Mouse (Mus musculus) MEL (cell line): ENCODE measurements around the gene Lamb3.

ENCODE experiments used
- CTCF ChIP-seq, 3 experiments: IDR thresholded peaks in 2 of 3; conservative IDR thresholded peaks in 1 of 3; 2 replicates each; pipeline ENCODE4 v1.5.1; 2011 to 2012; ENCODE audit warnings: low read length in 3 of 3, low read depth in 2 of 3, mild to moderate bottlenecking in 2 of 3, improper control_type of control experiment in 1 of 3, inconsistent platforms in 1 of 3, mixed read lengths in 1 of 3, moderate library complexity in 1 of 3; ENCODE audit not compliant: control insufficient read depth in 1 of 3, insufficient read depth in 1 of 3, poor library complexity in 1 of 3, severe bottlenecking in 1 of 3
- POLR2A ChIP-seq, 2 experiments: IDR thresholded peaks; 2 replicates each; pipeline ENCODE4 v1.6.1; 2011 to 2012; ENCODE audit warnings: low read length in 2 of 2, mild to moderate bottlenecking in 2 of 2, control low read depth in 1 of 2, improper control_type of control experiment in 1 of 2, low read depth in 1 of 2, moderate library complexity in 1 of 2; ENCODE audit not compliant: control insufficient read depth in 1 of 2, insufficient read depth in 1 of 2, poor library complexity in 1 of 2

DNA sequence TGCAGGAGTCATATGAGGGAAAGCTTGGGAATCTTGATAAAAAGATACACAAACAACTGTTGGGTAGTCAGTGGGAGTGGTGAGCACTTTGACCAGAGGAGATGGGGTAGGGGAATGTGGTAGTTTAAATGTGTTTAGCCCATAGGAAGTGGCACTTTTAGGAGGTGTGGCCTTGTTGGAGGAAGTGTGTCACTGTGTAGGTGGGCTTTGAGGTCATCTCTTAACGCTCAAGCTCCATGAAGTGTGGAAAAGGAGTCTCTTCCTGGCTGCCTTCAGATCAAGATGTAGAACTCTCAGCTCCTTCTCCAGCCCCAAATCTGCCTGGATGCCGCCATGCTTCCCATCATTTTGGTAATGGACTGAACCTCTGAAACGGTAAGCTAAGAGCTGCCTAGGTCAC is at the start of gene Lamb3:
- TF ChIP-seq POLR2A (IDR thresholded peaks at IDR 0.05; ENCODE audit: control insufficient read depth in 1 of 2, insufficient read depth in 1 of 2, low read depth in 1 of 2, low read length in 2 of 2, poor library complexity in 1 of 2), result no peak
- no peak for TF ChIP-seq CTCF (IDR thresholded peaks at IDR 0.05 in 2 of 3, conservative IDR thresholded peaks at IDR 0.05 in 1 of 3; ENCODE audit: control insufficient read depth in 1 of 3, insufficient read depth in 1 of 3, low read depth in 2 of 3, low read length in 3 of 3, poor library complexity in 1 of 3, severe bottlenecking in 1 of 3)
